Mouse (Mus musculus) neural tube, embryonic 11.5 days (tissue): ENCODE data around the gene Ankrd6. TPM values are rescaled to one million over a fixed set of nuclear protein-coding genes. Genes with fewer than 3 reads are reported as not detected.

ENCODE experiments used
- ATAC-seq: fragments of 200-750 bp; cut with Nextera tagmentation; 2 replicates; pipeline ENCODE4 v1.8.0; 2017; ENCODE audit warnings: moderate number of reproducible peaks, mild to moderate bottlenecking, moderate TSS enrichment, moderate library complexity; ENCODE audit not compliant: insufficient read depth, low FRiP score, low TSS enrichment
- DNase-seq: peaks from one replicate; pipeline ENCODE4 v3.0.0-alpha.2; 2015; ENCODE audit warnings: low spot score
- H3K27ac ChIP-seq: fragments of 300-500 bp; sonication (generic); 2 replicates; pipeline ENCODE4 v1.5.1; 2014; ENCODE audit warnings: low read depth, mild to moderate bottlenecking, low read length
- H3K27me3 ChIP-seq: fragments of 300-500 bp; sonication (generic); 2 replicates; pipeline ENCODE4 v1.6.1; 2014; ENCODE audit warnings: mild to moderate bottlenecking, low read length, mixed read lengths; ENCODE audit not compliant: control insufficient read depth, insufficient read depth
- H3K36me3 ChIP-seq: fragments of 300-500 bp; sonication (generic); 2 replicates; pipeline ENCODE4 v1.6.1; 2014; ENCODE audit warnings: mild to moderate bottlenecking, low read length, moderate library complexity, mixed read lengths; ENCODE audit not compliant: control insufficient read depth, insufficient read depth
- H3K4me1 ChIP-seq: fragments of 300-500 bp; sonication (generic); 2 replicates; pipeline ENCODE4 v1.6.1; 2014; ENCODE audit warnings: low read length, mixed read lengths; ENCODE audit not compliant: control insufficient read depth, insufficient read depth
- H3K4me2 ChIP-seq: fragments of 300-500 bp; sonication (generic); 2 replicates; pipeline ENCODE4 v1.6.1; 2014; ENCODE audit warnings: low read depth, mild to moderate bottlenecking, moderate library complexity
- H3K4me3 ChIP-seq: fragments of 300-500 bp; sonication (generic); 2 replicates; pipeline ENCODE4 v1.5.1; 2014; ENCODE audit warnings: low read depth, low read length
- H3K9ac ChIP-seq: fragments of 300-500 bp; sonication (generic); 2 replicates; pipeline ENCODE4 v1.6.1; 2014; ENCODE audit warnings: mild to moderate bottlenecking, low read length
- H3K9me3 ChIP-seq: fragments of 300-500 bp; sonication (generic); 2 replicates; pipeline ENCODE4 v1.6.1; 2016; ENCODE audit warnings: low read length; ENCODE audit not compliant: control insufficient read depth
- WGBS: fragments of 180-500 bp; shearing (Covaris S2); extraction: QIAGEN DNeasy Blood & Tissue Kit; methylation state at CpG from one replicate; pipeline ENCODE4 v1.1.7; 2014; 5-methylcytosine and 5-hydroxymethylcytosine counted together
- polyA plus RNA-seq: library from polyadenylated mRNA; unstranded; fragments of >200 nt; fragmentation: Nextera tagmentation; extraction: Ambion mirVana; gene quantifications from 2 replicates; pipeline ENCODE4 v1.2.1, GENCODE M21; 2014

Gene Ankrd6
- polyA plus RNA-seq, 1 experiment from 2014 or later = 31.3 TPM

- Histone ChIP-seq H3K9ac (no peak overlapping the region), H3K4me1 (no peaks in the 10 kb centered on the region; the same call in 1 of the 2 replicates), H3K36me3 (no peaks in the 10 kb centered on the region), H3K4me2 (no peak overlapping the region), H3K9me3 (no peaks in the 10 kb centered on the region), H3K4me3 (no peak overlapping the region), H3K27ac (no peak overlapping the region), H3K27me3 (no peaks in the 10 kb centered on the region)
- DNase-seq = peak; percentile 7
- no peak for ATAC-seq
- WGBS = 84% methylated on average over 2 of the region's 2 CpGs
Observed at GRCm38 (mm10) chr4:32905381-32905780, 45.3 kb downstream of the Ankrd6 start.

GRCm38 (mm10) chr4:32903826-32904225 is 46.8 kb downstream of the Ankrd6 start:
- Histone ChIP-seq H3K27ac (no peak overlapping the region), H3K9me3 (no peaks in the 10 kb centered on the region), H3K4me2 (no peak overlapping the region), H3K27me3 (no peaks in the 10 kb centered on the region), H3K4me3 (no peak overlapping the region), H3K36me3 (no peaks in the 10 kb centered on the region), H3K4me1 (no peaks in the 10 kb centered on the region; the same call in 1 of the 2 replicates), H3K9ac (no peak overlapping the region)
- ATAC-seq (no peak), DNase-seq (peak; percentile 4)
- WGBS = 89% methylated on average over 7 of the region's 7 CpGs

- peak; percentile 8 for DNase-seq
- Histone ChIP-seq H3K4me1 (no peaks in the 10 kb centered on the region), H3K27me3 (no peaks in the 10 kb centered on the region), H3K9ac (no peak overlapping the region), H3K36me3 (no peaks in the 10 kb centered on the region), H3K9me3 (no peaks in the 10 kb centered on the region), H3K4me3 (no peak overlapping the region), H3K27ac (no peak overlapping the region), H3K4me2 (no peak overlapping the region)
- 49% methylated on average over 4 of the region's 4 CpGs for WGBS
- no peak for ATAC-seq
Observed at GRCm38 (mm10) chr4:32899051-32899450, 51.6 kb downstream of the Ankrd6 start.

- no peak overlapping the region for H3K4me2 ChIP-seq
- peak; percentile 7 for DNase-seq
- H3K4me3 ChIP-seq = no peak overlapping the region
- no peak overlapping the region for H3K9ac ChIP-seq
- H3K9me3 ChIP-seq = no peaks in the 10 kb centered on the region
- no peak overlapping the region for H3K27ac ChIP-seq
- no peak for ATAC-seq
- WGBS = 75% methylated on average over 10 of the region's 10 CpGs
- no peaks in the 10 kb centered on the region for H3K4me1 ChIP-seq
- no peaks in the 10 kb centered on the region for H3K36me3 ChIP-seq
- no peaks in the 10 kb centered on the region for H3K27me3 ChIP-seq
Observed at GRCm38 (mm10) chr4:32891341-32891740, 59.3 kb downstream of the Ankrd6 start.

- ATAC-seq (no peak), DNase-seq (no peak)
- Histone ChIP-seq H3K9ac (no peak overlapping the region), H3K27ac (no peak overlapping the region), H3K27me3 (no peaks in the 10 kb centered on the region), H3K4me3 (no peak overlapping the region), H3K4me1 (no peaks in the 10 kb centered on the region), H3K4me2 (no peak overlapping the region), H3K9me3 (no peaks in the 10 kb centered on the region), H3K36me3 (no peaks in the 10 kb centered on the region)
- 74% methylated on average over 5 of the region's 5 CpGs for WGBS
Observed at GRCm38 (mm10) chr4:32890735-32891098, 59.9 kb downstream of the Ankrd6 start.

- no peaks in the 10 kb centered on the region for H3K4me1 ChIP-seq
- ATAC-seq = no peak
- no peak overlapping the region for H3K4me2 ChIP-seq
- no peaks in the 10 kb centered on the region for H3K27me3 ChIP-seq
- no peak overlapping the region for H3K9ac ChIP-seq
- H3K4me3 ChIP-seq = no peak overlapping the region
- H3K9me3 ChIP-seq = no peaks in the 10 kb centered on the region
- whole genome bisulfite sequencing = 59% methylated on average over 10 of the region's 10 CpGs
- no peaks in the 10 kb centered on the region for H3K36me3 ChIP-seq
- H3K27ac ChIP-seq = no peak overlapping the region
- DNase-seq = peak; percentile 9
Observed at GRCm38 (mm10) chr4:32889996-32890734, 60.5 kb downstream of the Ankrd6 start.

- H3K4me2 ChIP-seq = no peak overlapping the region
- ATAC-seq = no peak
- no peaks in the 10 kb centered on the region for H3K36me3 ChIP-seq
- peak; percentile 23 for DNase-seq
- no peaks in the 10 kb centered on the region for H3K27me3 ChIP-seq
- H3K4me3 ChIP-seq = no peak overlapping the region
- H3K27ac ChIP-seq = no peak overlapping the region
- no peaks in the 10 kb centered on the region for H3K9me3 ChIP-seq
- 75% methylated on average over 11 of the region's 11 CpGs for WGBS
- H3K9ac ChIP-seq = no peak overlapping the region
- no peaks in the 10 kb centered on the region for H3K4me1 ChIP-seq
Observed at GRCm38 (mm10) chr4:32889246-32889645, 61.4 kb downstream of the Ankrd6 start.

GRCm38 (mm10) chr4:32886479-32886878 is 64.2 kb downstream of the Ankrd6 start:
- no peak overlapping the region for H3K4me2 ChIP-seq

GRCm38 (mm10) chr4:32884599-32884998 is 66.0 kb downstream of the Ankrd6 start:
- Histone ChIP-seq H3K9ac (no peak overlapping the region), H3K4me3 (no peak overlapping the region), H3K27ac (no peak overlapping the region), H3K9me3 (no peaks in the 10 kb centered on the region), H3K36me3 (no peaks in the 10 kb centered on the region), H3K4me2 (no peak overlapping the region), H3K4me1 (no peaks in the 10 kb centered on the region), H3K27me3 (no peaks in the 10 kb centered on the region)
- peak; percentile 6 for DNase-seq
- no peak for ATAC-seq
- 34% methylated on average over 9 of the region's 9 CpGs for WGBS

More at GRCm38 (mm10) chr4:32886479-32886878, 64.2 kb downstream of the Ankrd6 start:
- Histone ChIP-seq H3K9ac (no peak overlapping the region), H3K27ac (no peak overlapping the region), H3K4me1 (no peaks in the 10 kb centered on the region), H3K4me3 (no peak overlapping the region), H3K9me3 (no peaks in the 10 kb centered on the region), H3K27me3 (no peaks in the 10 kb centered on the region), H3K36me3 (no peaks in the 10 kb centered on the region)
- ATAC-seq (no peak), DNase-seq (no peak)
- WGBS = 95% methylated on average over 3 of the region's 3 CpGs
